Mouse (Mus musculus): ENCODE data around the gene Gm20715. TPM values are rescaled to one million over a fixed set of nuclear protein-coding genes. Genes with fewer than 3 reads are reported as not detected.

The Gm20715 gene
- total RNA-seq (2014; rRNA removed) (not detected in 2 replicates), polyA plus RNA-seq (2012; rRNA removed) (not detected in 2 replicates)

GRCm38 (mm10) chr7:6410043-6410442 is at the start of gene Gm20715:
Gm20715 (plus strand) TSS chr7:6410277.
- 2% methylated on average over 17 of the region's 17 CpGs for WGBS
- Histone ChIP-seq H3K36me3 (ENCODE audit: control insufficient read depth, insufficient read depth, low read length) (no peaks in the 10 kb centered on the region), H3K9ac (ENCODE audit: low read depth, low read length) (no peak within 1 kb of the TSS)

DNA sequence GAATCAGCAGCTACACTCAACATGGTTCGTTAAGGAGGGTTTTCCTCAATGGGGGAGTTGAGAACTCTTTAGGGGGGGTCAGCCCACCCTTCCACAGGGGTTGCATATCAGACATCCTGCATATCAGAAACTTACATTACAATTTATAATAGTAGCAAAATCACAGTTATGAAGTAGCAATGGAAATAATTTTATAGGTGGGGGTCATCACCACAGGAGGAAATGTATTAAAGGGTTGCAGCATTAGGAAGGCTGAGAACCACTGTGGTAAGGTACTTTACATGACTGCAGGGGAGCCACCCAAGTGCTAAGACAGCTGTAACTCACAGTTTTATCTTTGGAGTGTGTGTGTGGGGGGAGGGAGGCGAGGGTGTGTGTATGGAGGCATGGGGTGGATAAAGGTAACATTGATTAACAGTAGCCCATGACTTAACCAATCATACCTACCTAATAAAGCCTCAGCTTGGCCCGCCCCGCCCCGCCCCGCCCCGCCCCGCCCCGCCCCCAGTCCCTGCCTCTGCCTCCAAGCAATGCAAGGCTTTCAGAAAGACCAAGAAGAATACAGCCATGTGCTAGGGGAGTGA is 49.5 kb upstream of the Gm20715 start:
- Histone ChIP-seq H3K27me3 (ENCODE audit: control insufficient read depth, insufficient read depth, low read length) (no peaks in the 10 kb centered on the region), H3K9ac (ENCODE audit: low read depth, low read length) (no peak overlapping the region), H3K4me3 (ENCODE audit: insufficient read depth, low read depth, low read length) (no peak overlapping the region), H3K79me2 (ENCODE audit: control insufficient read depth, insufficient read depth, low read length) (no peaks in the 10 kb centered on the region), H3K4me1 (ENCODE audit: control insufficient read depth, insufficient read depth, low read length) (peaks cover 7% of the 10 kb centered on the region), H3K27ac (replicated peaks; ENCODE audit: insufficient read depth, low read depth, low read length) (no peak overlapping the region), H3K36me3 (ENCODE audit: control insufficient read depth, insufficient read depth, low read length) (no peaks in the 10 kb centered on the region)
- 19% methylated on average over 9 of the region's 9 CpGs for WGBS
- DNase-seq (ENCODE audit: extremely low read depth, low read depth, low spot score): no peak
- TF ChIP-seq POLR2A (IDR thresholded peaks at IDR 0.05; ENCODE audit: extremely low read depth, insufficient read depth, low read length) (no peak), CTCF (IDR thresholded peaks at IDR 0.05; ENCODE audit: low read depth, low read length) (no peak)

More at GRCm38 (mm10) chr7:6410043-6410442, at the start of gene Gm20715:
- H3K79me2 ChIP-seq (ENCODE audit: control insufficient read depth, insufficient read depth, low read length): no peaks in the 10 kb centered on the region
- H3K27me3 ChIP-seq (ENCODE audit: control insufficient read depth, insufficient read depth, low read length): no peaks in the 10 kb centered on the region
- H3K27ac ChIP-seq (replicated peaks; ENCODE audit: insufficient read depth, low read depth, low read length): no peak within 1 kb of the TSS
- H3K4me1 ChIP-seq (ENCODE audit: control insufficient read depth, insufficient read depth, low read length): no peaks in the 10 kb centered on the region
- H3K4me3 ChIP-seq (ENCODE audit: insufficient read depth, low read depth, low read length): no peak within 1 kb of the TSS
- TF ChIP-seq CTCF (IDR thresholded peaks at IDR 0.05; ENCODE audit: low read depth, low read length) (peak; percentile 58), POLR2A (IDR thresholded peaks at IDR 0.05; ENCODE audit: extremely low read depth, insufficient read depth, low read length) (no peak)
- DNase-seq (ENCODE audit: extremely low read depth, low read depth, low spot score): peak; percentile 82

GRCm38 (mm10) chr7:6361756-6362155 is 48.3 kb upstream of the Gm20715 start:
- Histone ChIP-seq H3K9ac (ENCODE audit: low read depth, low read length) (no peak overlapping the region; the same call in 1 of the 2 replicates), H3K27ac (replicated peaks; ENCODE audit: insufficient read depth, low read depth, low read length) (no peak overlapping the region), H3K4me1 (ENCODE audit: control insufficient read depth, insufficient read depth, low read length) (peaks cover 7% of the 10 kb centered on the region), H3K79me2 (ENCODE audit: control insufficient read depth, insufficient read depth, low read length) (no peaks in the 10 kb centered on the region), H3K27me3 (ENCODE audit: control insufficient read depth, insufficient read depth, low read length) (no peaks in the 10 kb centered on the region), H3K36me3 (ENCODE audit: control insufficient read depth, insufficient read depth, low read length) (no peaks in the 10 kb centered on the region), H3K4me3 (ENCODE audit: insufficient read depth, low read depth, low read length) (peak overlapping the region; percentile 40)
- DNase-seq (ENCODE audit: extremely low read depth, low read depth, low spot score): no peak
- TF ChIP-seq POLR2A (IDR thresholded peaks at IDR 0.05; ENCODE audit: extremely low read depth, insufficient read depth, low read length) (no peak), CTCF (IDR thresholded peaks at IDR 0.05; ENCODE audit: low read depth, low read length) (no peak)
- 32% methylated on average over 7 of the region's 7 CpGs for WGBS

- peaks cover 7% of the 10 kb centered on the region for H3K4me1 ChIP-seq (ENCODE audit: control insufficient read depth, insufficient read depth, low read length)
These were observed 47.6 kb upstream of the Gm20715 start for GRCm38 (mm10) chr7:6362268-6363046.

GRCm38 (mm10) chr7:6363047-6363488 is 47.0 kb upstream of the Gm20715 start, which contains the start of gene Zfp78:
Zfp78 (plus strand) TSS chr7:6363280.
- Histone ChIP-seq H3K4me1 (ENCODE audit: control insufficient read depth, insufficient read depth, low read length) (peaks cover 7% of the 10 kb centered on the region), H3K9ac (ENCODE audit: low read depth, low read length) (peak within 1 kb of the TSS; percentile 80), H3K4me3 (ENCODE audit: insufficient read depth, low read depth, low read length) (peak within 1 kb of the TSS; percentile 75), H3K27ac (replicated peaks; ENCODE audit: insufficient read depth, low read depth, low read length) (peak within 1 kb of the TSS; percentile 76), H3K27me3 (ENCODE audit: control insufficient read depth, insufficient read depth, low read length) (no peaks in the 10 kb centered on the region), H3K79me2 (ENCODE audit: control insufficient read depth, insufficient read depth, low read length) (no peaks in the 10 kb centered on the region), H3K36me3 (ENCODE audit: control insufficient read depth, insufficient read depth, low read length) (no peaks in the 10 kb centered on the region)
- under 1% methylated on average over 23 of the region's 23 CpGs for WGBS
- 0 out of 2 replicates have a peak, but pooled peaks have one; percentile 64 for TF ChIP-seq POLR2A (IDR thresholded peaks at IDR 0.05; ENCODE audit: extremely low read depth, insufficient read depth, low read length)
- peak; percentile 21 for TF ChIP-seq CTCF (IDR thresholded peaks at IDR 0.05; ENCODE audit: low read depth, low read length)
- DNase-seq (ENCODE audit: extremely low read depth, low read depth, low spot score): peak; percentile 91

More at GRCm38 (mm10) chr7:6362268-6363046, 47.6 kb upstream of the Gm20715 start:
- Histone ChIP-seq H3K27me3 (ENCODE audit: control insufficient read depth, insufficient read depth, low read length) (no peaks in the 10 kb centered on the region), H3K4me3 (ENCODE audit: insufficient read depth, low read depth, low read length) (peak overlapping the region; percentile 75), H3K9ac (ENCODE audit: low read depth, low read length) (peak overlapping the region; percentile 24), H3K27ac (replicated peaks; ENCODE audit: insufficient read depth, low read depth, low read length) (peak overlapping the region; percentile 76; the same call in 1 of the 2 replicates), H3K36me3 (ENCODE audit: control insufficient read depth, insufficient read depth, low read length) (no peaks in the 10 kb centered on the region), H3K79me2 (ENCODE audit: control insufficient read depth, insufficient read depth, low read length) (no peaks in the 10 kb centered on the region)
- under 1% methylated on average over 38 of the region's 38 CpGs for WGBS
- DNase-seq (ENCODE audit: extremely low read depth, low read depth, low spot score): peak; percentile 97
- no peak for TF ChIP-seq CTCF (IDR thresholded peaks at IDR 0.05; ENCODE audit: low read depth, low read length)
- 0 out of 2 replicates have a peak, but pooled peaks have one; percentile 6 for TF ChIP-seq POLR2A (IDR thresholded peaks at IDR 0.05; ENCODE audit: extremely low read depth, insufficient read depth, low read length)
